Mouse (Mus musculus): ENCODE measurements around the gene Alk.

DNA sequence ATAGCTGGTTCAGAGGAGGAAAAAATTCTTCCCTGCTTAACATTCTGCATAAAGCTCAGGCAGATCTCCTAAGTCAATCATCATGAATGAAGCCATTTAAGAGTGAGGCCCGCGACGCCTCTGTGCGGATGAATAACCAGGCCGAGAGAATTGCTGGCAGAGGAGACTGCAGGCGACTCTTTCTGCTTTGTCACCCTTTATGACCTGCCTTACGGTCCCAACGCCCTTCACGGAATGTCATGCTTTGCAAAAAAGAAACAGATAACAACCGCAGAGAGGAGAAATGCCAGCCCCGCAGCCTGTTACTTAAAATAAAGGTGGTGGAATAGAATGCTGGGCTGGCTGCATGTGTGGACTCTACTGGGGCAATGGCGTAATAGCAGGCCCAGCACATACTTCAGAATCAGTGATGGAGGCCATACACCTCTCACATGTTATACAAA is 517.1 kb downstream of the Alk start:
- no peak for TF ChIP-seq GATA1 (IDR thresholded peaks at IDR 0.05; ENCODE audit: borderline replicate concordance, low read length)
- no peak for TF ChIP-seq CTCF (IDR thresholded peaks at IDR 0.05; ENCODE audit: low read depth, low read length)

Data from G1E (cell line).